Mouse (Mus musculus): ENCODE data around the gene Nrip3.

DNA sequence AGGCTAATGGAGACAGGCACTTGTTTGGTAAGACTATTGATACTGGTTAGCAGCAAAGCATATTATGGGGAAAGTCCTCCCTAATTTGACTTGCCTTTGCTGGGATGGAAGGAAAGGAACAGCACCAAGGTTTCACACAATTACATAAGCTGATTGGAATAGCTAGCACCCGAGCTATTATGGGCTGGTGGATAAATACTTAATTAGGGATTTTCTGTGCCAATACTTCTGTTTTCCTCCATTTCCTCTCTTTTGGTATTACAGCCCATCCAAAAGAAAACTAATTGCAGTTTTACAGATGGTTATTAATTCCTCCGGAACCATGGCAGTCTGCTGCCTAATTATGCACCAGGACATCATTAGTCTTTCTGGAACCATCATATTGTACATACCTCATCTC is 17.8 kb downstream of the Nrip3 start:
- no peak for TF ChIP-seq POLR2A (IDR thresholded peaks at IDR 0.05; ENCODE audit: low read depth, low read length)
- TF ChIP-seq CTCF (IDR thresholded peaks at IDR 0.05; ENCODE audit: borderline replicate concordance, insufficient read depth, low read length) = no peak
